Mouse (Mus musculus) kidney, embryonic 14.5 days (tissue): ENCODE measurements around the gene Rln3. TPM values are rescaled to one million over a fixed set of nuclear protein-coding genes. Genes with fewer than 3 reads are reported as not detected.

Experiments
- ATAC-seq: fragments of 200-750 bp; cut with Nextera tagmentation; 2 replicates; pipeline ENCODE4 v1.8.0; 2017; ENCODE audit warnings: moderate number of reproducible peaks, mild to moderate bottlenecking, moderate TSS enrichment, moderate library complexity; ENCODE audit not compliant: low FRiP score, low TSS enrichment
- H3K27ac ChIP-seq: fragments of 300-500 bp; sonication (generic); 2 replicates; pipeline ENCODE4 v1.5.1; 2014; ENCODE audit warnings: low read depth, mild to moderate bottlenecking, low read length, moderate library complexity, mixed read lengths
- H3K27me3 ChIP-seq: fragments of 300-500 bp; sonication (generic); 2 replicates; pipeline ENCODE4 v1.6.1; 2014; ENCODE audit warnings: mild to moderate bottlenecking, low read length; ENCODE audit not compliant: control insufficient read depth, insufficient read depth
- H3K36me3 ChIP-seq: fragments of 300-500 bp; sonication (generic); 2 replicates; pipeline ENCODE4 v1.6.1; 2014; ENCODE audit warnings: low read length, mixed read lengths; ENCODE audit not compliant: control insufficient read depth, insufficient read depth
- H3K4me1 ChIP-seq: fragments of 300-500 bp; sonication (generic); 2 replicates; pipeline ENCODE4 v1.6.1; 2014; ENCODE audit warnings: low read length, mixed read lengths; ENCODE audit not compliant: control insufficient read depth, insufficient read depth
- H3K4me2 ChIP-seq: fragments of 300-500 bp; sonication (generic); replicated peaks from 2 replicates; pipeline ENCODE4 v1.6.1; 2014; ENCODE audit warnings: low read depth, mild to moderate bottlenecking, low read length
- H3K4me3 ChIP-seq: fragments of 300-500 bp; sonication (generic); 2 replicates; pipeline ENCODE4 v1.5.1; 2014; ENCODE audit warnings: mild to moderate bottlenecking, low read length
- H3K9ac ChIP-seq: fragments of 300-500 bp; sonication (generic); 2 replicates; pipeline ENCODE4 v1.6.1; 2014; ENCODE audit warnings: low read depth, mild to moderate bottlenecking, low read length, moderate library complexity
- H3K9me3 ChIP-seq: fragments of 300-500 bp; sonication (generic); 2 replicates; pipeline ENCODE4 v1.6.1; 2016; ENCODE audit warnings: low read length; ENCODE audit not compliant: control insufficient read depth
- WGBS: fragments of 180-500 bp; shearing (Covaris S2); extraction: QIAGEN DNeasy Blood & Tissue Kit; methylation state at CpG from one replicate; pipeline ENCODE4 v1.1.7; 2014; 5-methylcytosine and 5-hydroxymethylcytosine counted together
- polyA plus RNA-seq: library from polyadenylated mRNA; unstranded; fragments of >200 nt; fragmentation: Nextera tagmentation; extraction: Ambion mirVana; gene quantifications from 2 replicates; pipeline ENCODE4 v1.2.1, GENCODE M21; 2014

Gene Rln3
- polyA plus RNA-seq, result 0.33 TPM in 1 of 2 replicates, not detected in the other

GRCm38 (mm10) chr8:84044900-84045299 is at the start of gene Rln3:
Rln3 (minus strand) TSS chr8:84045000.
- no peak within 1 kb of the TSS for H3K27ac ChIP-seq
- H3K4me1 ChIP-seq, result peaks cover 11% of the 10 kb centered on the region; the same call in 1 of the 2 replicates
- WGBS, result 4% methylated on average over 9 of the region's 9 CpGs
- ATAC-seq, result no peak
- no peaks in the 10 kb centered on the region; the same call in 1 of the 2 replicates for H3K9me3 ChIP-seq
- H3K27me3 ChIP-seq, result peaks cover 35% of the 10 kb centered on the region
- no peaks in the 10 kb centered on the region for H3K36me3 ChIP-seq
- H3K9ac ChIP-seq, result no peak within 1 kb of the TSS
- H3K4me2 ChIP-seq, result peak within 1 kb of the TSS; percentile 17
- H3K4me3 ChIP-seq, result peak within 1 kb of the TSS; percentile 1; the same call in 1 of the 2 replicates

GRCm38 (mm10) chr8:84090585-84090984 is 45.8 kb upstream of the Rln3 start:
- Histone ChIP-seq H3K4me1 (no peaks in the 10 kb centered on the region), H3K9me3 (no peaks in the 10 kb centered on the region), H3K9ac (no peak overlapping the region), H3K4me2 (no peak overlapping the region), H3K4me3 (no peak overlapping the region), H3K27ac (no peak overlapping the region), H3K36me3 (peaks cover 81% of the 10 kb centered on the region), H3K27me3 (no peaks in the 10 kb centered on the region)
- WGBS, result 89% methylated on average over 8 of the region's 8 CpGs
- no peak for ATAC-seq

- WGBS, result 73% methylated on average over 9 of the region's 9 CpGs
- no peak overlapping the region for H3K9ac ChIP-seq
Observed at GRCm38 (mm10) chr8:84089277-84089676, 44.5 kb upstream of the Rln3 start.

GRCm38 (mm10) chr8:84087821-84088220 is 43.0 kb upstream of the Rln3 start:
- Histone ChIP-seq H3K4me2 (no peak overlapping the region), H3K9me3 (no peaks in the 10 kb centered on the region), H3K27ac (no peak overlapping the region), H3K4me1 (no peaks in the 10 kb centered on the region), H3K4me3 (no peak overlapping the region), H3K9ac (no peak overlapping the region), H3K36me3 (peaks cover 75% of the 10 kb centered on the region), H3K27me3 (no peaks in the 10 kb centered on the region)
- no peak for ATAC-seq
- 93% methylated on average over 14 of the region's 14 CpGs for WGBS

More at GRCm38 (mm10) chr8:84089277-84089676, 44.5 kb upstream of the Rln3 start:
- no peak overlapping the region for H3K27ac ChIP-seq
- no peak overlapping the region for H3K4me3 ChIP-seq
- peaks cover 76% of the 10 kb centered on the region for H3K36me3 ChIP-seq
- ATAC-seq, result no peak
- H3K4me2 ChIP-seq, result no peak overlapping the region
- H3K9me3 ChIP-seq, result no peaks in the 10 kb centered on the region
- H3K4me1 ChIP-seq, result no peaks in the 10 kb centered on the region
- no peaks in the 10 kb centered on the region for H3K27me3 ChIP-seq

- Histone ChIP-seq H3K4me2 (no peak overlapping the region), H3K9ac (no peak overlapping the region), H3K27ac (no peak overlapping the region), H3K4me1 (no peaks in the 10 kb centered on the region), H3K36me3 (peaks cover 75% of the 10 kb centered on the region), H3K4me3 (no peak overlapping the region), H3K27me3 (no peaks in the 10 kb centered on the region), H3K9me3 (no peaks in the 10 kb centered on the region)
- no peak for ATAC-seq
- WGBS, result 88% methylated on average over 7 of the region's 7 CpGs
Observed at GRCm38 (mm10) chr8:84087156-84087555, 42.4 kb upstream of the Rln3 start.

GRCm38 (mm10) chr8:84084341-84085115 is 39.7 kb upstream of the Rln3 start:
- Histone ChIP-seq H3K27ac (no peak overlapping the region), H3K4me1 (no peaks in the 10 kb centered on the region), H3K4me3 (no peak overlapping the region), H3K9me3 (no peaks in the 10 kb centered on the region), H3K4me2 (no peak overlapping the region), H3K27me3 (no peaks in the 10 kb centered on the region), H3K9ac (no peak overlapping the region), H3K36me3 (peaks cover 79% of the 10 kb centered on the region)
- no peak for ATAC-seq
- WGBS, result 50% methylated on average over 42 of the region's 42 CpGs

GRCm38 (mm10) chr8:84083829-84084241 is 39.0 kb upstream of the Rln3 start:
- H3K4me1 ChIP-seq, result no peaks in the 10 kb centered on the region
- H3K9me3 ChIP-seq, result no peaks in the 10 kb centered on the region
- no peak overlapping the region for H3K4me3 ChIP-seq
- no peak overlapping the region for H3K9ac ChIP-seq
- ATAC-seq, result 0 out of 2 replicates have a peak, but pooled peaks have one; percentile 22
- no peaks in the 10 kb centered on the region for H3K27me3 ChIP-seq
- H3K27ac ChIP-seq, result no peak overlapping the region
- 39% methylated on average over 8 of the region's 8 CpGs for WGBS
- H3K36me3 ChIP-seq, result peaks cover 72% of the 10 kb centered on the region
- H3K4me2 ChIP-seq, result no peak overlapping the region

- Histone ChIP-seq H3K9ac (no peak overlapping the region), H3K27me3 (no peaks in the 10 kb centered on the region), H3K4me1 (no peaks in the 10 kb centered on the region), H3K9me3 (no peaks in the 10 kb centered on the region), H3K27ac (no peak overlapping the region), H3K4me3 (no peak overlapping the region), H3K36me3 (peaks cover 53% of the 10 kb centered on the region), H3K4me2 (no peak overlapping the region)
- no peak for ATAC-seq
- WGBS, result 82% methylated on average over 5 of the region's 5 CpGs
Observed at GRCm38 (mm10) chr8:84079206-84079605, 34.4 kb upstream of the Rln3 start.

GRCm38 (mm10) chr8:84076849-84077248 is 32.0 kb upstream of the Rln3 start:
- Histone ChIP-seq H3K4me3 (no peak overlapping the region), H3K9me3 (no peaks in the 10 kb centered on the region), H3K9ac (no peak overlapping the region), H3K4me1 (peaks cover 9% of the 10 kb centered on the region), H3K36me3 (peaks cover 32% of the 10 kb centered on the region), H3K4me2 (no peak overlapping the region), H3K27ac (no peak overlapping the region), H3K27me3 (no peaks in the 10 kb centered on the region)
- WGBS, result 28% methylated on average over 3 of the region's 3 CpGs
- ATAC-seq, result no peak
